Mouse (Mus musculus) thymus, adult 2 months (tissue): ENCODE measurements around the gene Tbl1xr1. TPM values are rescaled to one million over a fixed set of nuclear protein-coding genes. Genes with fewer than 3 reads are reported as not detected.
A peak's percentile ranks its signal among the peaks of the same experiment; 100 is the strongest.

Experiments
- DNase-seq: peaks from one replicate; pipeline ENCODE4 v3.0.0; 2021
- H3K27ac ChIP-seq: fragments of 200-500 bp; 2 replicates; pipeline ENCODE4 v1.5.1; 2012; ENCODE audit warnings: low read length, control low read depth; ENCODE audit not compliant: control insufficient read depth, insufficient read depth
- H3K27me3 ChIP-seq: fragments of 200-500 bp; 2 replicates; pipeline ENCODE4 v1.6.1; 2012; ENCODE audit warnings: mild to moderate bottlenecking, low read length, moderate library complexity, mixed read lengths; ENCODE audit not compliant: control insufficient read depth, insufficient read depth
- H3K36me3 ChIP-seq: fragments of 200-500 bp; 2 replicates; pipeline ENCODE4 v1.6.1; 2012; ENCODE audit warnings: mild to moderate bottlenecking, low read length, moderate library complexity; ENCODE audit not compliant: control insufficient read depth, insufficient read depth
- H3K4me1 ChIP-seq: fragments of 200-500 bp; replicated peaks from 2 replicates; pipeline ENCODE4 v1.6.1; 2012; ENCODE audit warnings: low read length; ENCODE audit not compliant: control insufficient read depth, insufficient read depth
- H3K4me3 ChIP-seq: fragments of 200-500 bp; 2 replicates; pipeline ENCODE4 v1.5.1; 2012; ENCODE audit warnings: mild to moderate bottlenecking, low read length, control low read depth, moderate library complexity; ENCODE audit not compliant: control insufficient read depth, insufficient read depth
- CTCF ChIP-seq: fragments of 200-500 bp; IDR thresholded peaks from 2 replicates; pipeline ENCODE4 v1.5.1; 2012; ENCODE audit warnings: mild to moderate bottlenecking, control low read depth, low read length, moderate library complexity, borderline replicate concordance; ENCODE audit not compliant: control insufficient read depth, poor library complexity, insufficient read depth; ENCODE audit errors: extremely low read depth
- POLR2A ChIP-seq: fragments of 200-500 bp; IDR thresholded peaks from 2 replicates; pipeline ENCODE4 v1.6.1; 2012; ENCODE audit warnings: mild to moderate bottlenecking, low read length, control low read depth, moderate library complexity; ENCODE audit not compliant: control insufficient read depth, poor library complexity, insufficient read depth; ENCODE audit errors: extremely low read depth
- WGBS: fragments of 180-500 bp; shearing (Covaris S2); methylation state at CpG from one replicate; pipeline ENCODE4 v1.1.7; 2018; 5-methylcytosine and 5-hydroxymethylcytosine counted together
- polyA plus RNA-seq: library from polyadenylated mRNA; depleted of rRNA; stranded (reverse); fragments of >200 nt; gene quantifications from 2 replicates; pipeline ENCODE4 v1.2.3, GENCODE M21; 2012

The Tbl1xr1 gene
- polyA plus RNA-seq, 1 experiment, result 53.2 TPM

DNA sequence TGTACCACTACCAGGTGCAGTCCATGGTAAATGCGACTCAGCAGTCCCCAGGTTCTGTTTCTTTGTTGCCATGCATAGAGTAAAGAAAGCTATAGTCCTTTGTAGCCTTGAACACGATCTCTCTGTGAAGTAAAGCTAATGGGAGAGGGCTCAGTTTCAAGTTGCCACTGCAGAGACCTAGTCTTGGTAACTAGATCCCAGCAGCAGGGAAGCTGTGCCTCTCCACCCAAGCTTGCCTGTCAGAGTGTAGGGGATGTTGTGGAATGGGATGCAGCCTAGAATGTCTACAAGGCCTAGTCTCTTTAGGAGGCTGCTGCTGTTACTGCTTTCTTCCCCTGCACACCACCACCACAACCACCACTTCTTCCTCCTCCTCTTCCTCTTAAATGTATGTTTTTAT, 96.0 kb downstream of the Tbl1xr1 start:
- no peaks in the 10 kb centered on the region; the same call in 1 of the 2 replicates for H3K4me1 ChIP-seq
- no peak for DNase-seq
- no peaks in the 10 kb centered on the region for H3K36me3 ChIP-seq
- H3K27ac ChIP-seq, result no peak overlapping the region
- 73% methylated on average over 2 of the region's 2 CpGs for WGBS
- no peaks in the 10 kb centered on the region for H3K27me3 ChIP-seq
- TF ChIP-seq CTCF, result no peak
- no peak for TF ChIP-seq POLR2A
- H3K4me3 ChIP-seq, result no peak overlapping the region

- WGBS, result 94% methylated on average over 5 of the region's 5 CpGs
- H3K36me3 ChIP-seq, result no peaks in the 10 kb centered on the region
- H3K27me3 ChIP-seq, result no peaks in the 10 kb centered on the region
- no peak overlapping the region for H3K27ac ChIP-seq
- DNase-seq, result no peak
- H3K4me3 ChIP-seq, result no peak overlapping the region
- H3K4me1 ChIP-seq, result no peaks in the 10 kb centered on the region; the same call in 1 of the 2 replicates
- no peak for TF ChIP-seq POLR2A
- no peak for TF ChIP-seq CTCF
Measured at GRCm38 (mm10) chr3:22173171-22173570, 96.7 kb downstream of the Tbl1xr1 start.

DNA sequence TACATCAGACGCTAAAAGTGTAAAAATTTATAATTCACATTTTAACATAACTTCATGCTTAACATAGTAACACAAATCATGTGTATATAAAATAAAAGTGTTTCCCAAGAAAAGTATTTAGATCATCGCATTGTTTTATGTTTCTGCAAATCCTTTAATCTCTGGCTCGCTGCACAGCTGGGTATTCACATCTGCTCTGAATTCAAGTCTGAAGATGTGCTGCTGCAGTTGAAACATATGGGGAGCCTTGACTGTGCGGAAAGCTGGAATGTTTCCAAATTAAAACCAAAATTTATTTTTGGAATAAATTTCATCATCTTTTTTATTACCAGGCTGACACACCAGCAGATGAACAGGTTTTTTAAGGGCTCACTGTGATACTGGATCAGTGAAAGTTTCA, 97.8 kb downstream of the Tbl1xr1 start:
- no peaks in the 10 kb centered on the region for H3K36me3 ChIP-seq
- no peak overlapping the region for H3K27ac ChIP-seq
- DNase-seq, result no peak
- no peaks in the 10 kb centered on the region for H3K27me3 ChIP-seq
- no peak overlapping the region for H3K4me3 ChIP-seq
- WGBS, result 80% methylated on average over 4 of the region's 4 CpGs
- H3K4me1 ChIP-seq, result no peaks in the 10 kb centered on the region; the same call in 1 of the 2 replicates
- TF ChIP-seq CTCF, result no peak
- TF ChIP-seq POLR2A, result no peak

DNA sequence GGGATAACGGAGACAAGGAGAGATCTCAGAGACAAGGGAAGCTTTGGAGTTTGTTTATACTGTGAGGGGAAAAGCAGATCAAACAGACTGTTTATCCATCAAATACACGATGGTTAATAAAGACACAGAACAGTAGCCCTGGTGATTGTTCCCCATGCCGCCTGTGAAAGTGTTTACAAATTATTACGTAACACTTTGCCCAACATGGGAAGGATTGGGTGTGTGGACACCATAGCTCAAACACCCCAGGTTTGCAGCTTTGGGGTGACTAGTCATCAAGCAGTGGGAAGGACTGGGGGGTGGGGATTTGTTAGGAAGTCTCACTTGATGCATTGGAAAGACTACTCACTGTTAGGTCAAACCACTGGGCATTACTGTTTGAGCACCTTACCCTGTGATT, 103.6 kb downstream of the Tbl1xr1 start:
- H3K36me3 ChIP-seq, result no peaks in the 10 kb centered on the region
- H3K4me1 ChIP-seq, result no peaks in the 10 kb centered on the region
- no peak for DNase-seq
- no peak overlapping the region for H3K4me3 ChIP-seq
- no peak for TF ChIP-seq CTCF
- TF ChIP-seq POLR2A, result no peak
- no peaks in the 10 kb centered on the region for H3K27me3 ChIP-seq
- 96% methylated on average over 4 of the region's 4 CpGs for WGBS
- no peak overlapping the region for H3K27ac ChIP-seq

DNA sequence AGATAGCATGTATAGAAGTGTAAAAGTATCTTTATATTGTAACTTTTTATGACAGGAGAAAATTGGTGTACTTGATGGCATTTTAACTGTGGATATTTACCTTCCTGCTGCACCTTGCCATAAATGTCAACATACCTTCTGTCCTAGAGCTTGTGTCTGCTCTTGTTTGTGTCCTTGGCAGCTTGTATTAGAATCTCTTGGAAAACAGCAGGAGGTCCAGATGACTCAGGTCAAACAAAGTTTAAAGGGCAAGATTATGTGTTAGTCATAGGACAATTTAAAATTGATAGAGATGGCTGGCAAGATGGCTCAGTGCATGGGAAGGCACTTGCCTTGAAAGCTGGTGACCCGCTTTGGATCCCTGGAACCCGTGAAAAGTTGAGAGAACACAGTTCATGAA, 104.6 kb downstream of the Tbl1xr1 start:
- 100% methylated on average over 2 of the region's 2 CpGs for WGBS
- DNase-seq, result no peak

DNA sequence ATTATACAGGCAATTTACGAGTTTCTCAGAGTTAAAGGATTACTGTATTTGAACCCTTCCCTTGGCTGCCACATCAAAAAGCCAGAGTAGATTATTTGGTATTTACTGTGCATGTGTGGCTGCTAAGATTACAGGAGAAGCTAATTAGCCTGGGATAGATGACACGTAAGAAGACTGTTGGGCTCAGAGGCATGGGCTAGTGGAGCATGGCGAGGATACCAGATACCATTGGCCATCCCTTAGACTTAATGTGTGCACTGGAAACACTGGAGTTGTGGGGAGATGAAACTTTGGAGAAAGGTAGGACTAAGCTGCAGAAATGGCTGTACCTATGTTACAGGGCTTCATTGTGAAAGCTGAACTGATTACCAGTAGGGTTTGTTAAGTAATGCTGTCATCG, 108.8 kb downstream of the Tbl1xr1 start:
- Histone ChIP-seq H3K27me3 (no peaks in the 10 kb centered on the region), H3K4me3 (no peak overlapping the region), H3K36me3 (peaks cover 5% of the 10 kb centered on the region), H3K4me1 (no peaks in the 10 kb centered on the region; the same call in 1 of the 2 replicates), H3K27ac (no peak overlapping the region)
- WGBS, result 92% methylated on average over 4 of the region's 4 CpGs
- TF ChIP-seq CTCF (no peak), POLR2A (no peak)
- DNase-seq, result no peak

More for the DNA sequence above, 104.6 kb downstream of the Tbl1xr1 start:
- Histone ChIP-seq H3K4me1 (no peaks in the 10 kb centered on the region), H3K27me3 (no peaks in the 10 kb centered on the region), H3K4me3 (no peak overlapping the region), H3K36me3 (no peaks in the 10 kb centered on the region), H3K27ac (no peak overlapping the region)
- TF ChIP-seq CTCF (no peak), POLR2A (no peak)

DNA sequence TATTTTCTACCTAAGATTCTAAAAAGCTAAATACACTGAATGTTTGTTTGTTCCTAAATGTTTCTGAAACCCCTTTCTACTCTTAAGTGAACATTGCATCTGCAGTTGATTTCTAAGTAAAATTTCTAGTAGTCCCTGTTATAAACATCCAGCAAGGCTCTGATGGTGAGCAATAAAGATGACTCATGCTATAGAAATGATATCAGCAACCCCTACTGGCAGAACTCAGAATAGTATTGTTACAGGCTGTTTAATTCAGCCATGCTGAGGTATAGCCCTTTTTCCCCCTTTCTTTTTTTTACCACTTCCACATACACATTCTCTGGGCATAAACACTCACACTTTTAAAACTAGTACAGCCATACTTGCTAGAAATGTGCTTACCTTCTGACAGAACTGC, 114.0 kb downstream of the Tbl1xr1 start:
- TF ChIP-seq POLR2A (no peak), CTCF (no peak)
- Histone ChIP-seq H3K4me3 (no peak overlapping the region), H3K27ac (no peak overlapping the region), H3K4me1 (peaks cover 2% of the 10 kb centered on the region; the same call in 1 of the 2 replicates), H3K27me3 (no peaks in the 10 kb centered on the region), H3K36me3 (peaks cover 37% of the 10 kb centered on the region)
- peak; percentile 27 for DNase-seq
